Mouse (Mus musculus) ovary, adult 18-20 months (tissue): ENCODE measurements around the gene Olfr90.

Source experiments
- DNase-seq: peaks from one replicate; pipeline ENCODE4 v3.0.0; 2022; ENCODE audit warnings: low spot score, mixed read lengths

Olfr90 gene

DNA sequence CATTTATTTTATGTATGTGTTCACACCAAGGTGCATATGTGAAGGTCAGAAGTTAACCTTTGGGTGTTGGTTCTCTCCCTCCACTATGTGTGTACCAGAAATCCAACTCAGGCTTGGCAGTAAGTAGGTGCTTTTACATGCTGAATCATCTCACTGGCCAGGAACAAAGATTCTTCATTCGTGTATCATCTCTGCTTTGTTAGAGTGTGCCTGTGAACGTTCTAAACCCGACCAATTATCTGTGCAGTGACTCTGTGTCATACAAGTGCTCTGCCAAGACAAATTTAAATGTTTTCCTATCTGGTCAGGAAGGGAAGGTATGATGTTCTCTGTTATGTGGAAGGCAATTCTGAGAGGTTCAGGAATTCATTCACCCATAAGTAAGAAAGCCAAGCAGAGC lies 26.9 kb downstream of the Olfr90 start:
- no peak for DNase-seq

DNA sequence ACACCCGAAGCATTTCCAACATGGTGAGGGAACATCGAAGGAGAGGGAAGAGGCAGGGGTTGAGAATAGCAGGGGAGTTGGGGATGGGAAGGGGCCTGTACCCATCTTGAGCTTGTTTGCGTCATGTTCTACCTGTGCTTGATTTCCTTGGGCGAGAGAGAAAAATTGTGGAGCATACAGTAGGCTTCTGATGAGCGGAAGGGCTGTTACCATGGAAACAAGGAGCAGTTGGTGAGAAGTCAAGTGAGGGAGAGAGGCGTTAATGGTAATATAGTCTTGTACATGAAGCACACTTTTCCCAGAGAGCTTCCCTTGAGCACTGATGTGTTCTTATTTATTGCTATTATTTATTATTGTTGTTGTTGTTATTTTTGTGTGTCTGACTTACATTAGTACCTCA lies 31.3 kb downstream of the Olfr90 start:
- DNase-seq: no peak

DNA sequence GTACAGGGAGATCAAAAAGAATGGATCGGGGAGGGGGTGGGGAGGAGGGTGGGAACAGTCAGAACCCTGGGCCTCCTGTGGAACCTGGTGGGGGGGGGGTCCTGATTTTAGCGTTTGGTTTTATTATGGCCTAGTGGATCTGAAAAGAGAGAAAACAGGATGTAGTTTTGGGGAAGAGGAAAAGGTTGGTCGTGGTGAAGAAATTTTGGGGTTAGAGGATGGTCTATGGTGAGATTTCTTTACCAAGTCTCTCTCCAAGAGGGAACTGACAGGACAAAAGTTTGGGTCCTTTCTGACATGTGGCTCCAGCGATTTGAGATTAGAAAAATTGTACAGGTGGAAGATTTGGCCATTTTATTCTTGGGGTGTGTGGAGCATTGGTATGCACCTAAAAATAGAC lies 36.6 kb downstream of the Olfr90 start:
- DNase-seq: no peak

GRCm38 (mm10) chr17:37050876-37051275 lies 37.4 kb downstream of the Olfr90 start:
- no peak for DNase-seq

DNA sequence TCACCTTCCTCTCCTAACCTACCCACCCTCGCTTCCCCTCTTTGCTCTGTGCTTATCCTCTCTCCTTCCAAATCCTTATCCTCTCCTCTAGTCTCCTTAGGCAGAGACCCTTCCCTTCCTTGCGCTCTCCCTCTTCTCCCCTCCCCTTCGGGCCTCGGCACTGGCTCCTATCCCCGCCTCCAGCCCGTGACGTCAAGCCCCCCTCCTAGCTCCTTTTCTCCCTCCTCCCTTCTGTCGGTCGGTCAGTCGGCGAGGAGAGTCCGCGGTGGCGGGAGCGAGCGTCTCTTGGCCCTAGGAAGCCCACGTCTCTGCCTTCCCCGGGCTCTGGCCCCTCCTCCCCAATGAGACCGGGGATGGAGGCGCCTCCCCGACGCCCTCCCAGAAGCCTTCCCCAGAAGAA lies 37.9 kb downstream of the Olfr90 start:
- peak; percentile 72 for DNase-seq

DNA sequence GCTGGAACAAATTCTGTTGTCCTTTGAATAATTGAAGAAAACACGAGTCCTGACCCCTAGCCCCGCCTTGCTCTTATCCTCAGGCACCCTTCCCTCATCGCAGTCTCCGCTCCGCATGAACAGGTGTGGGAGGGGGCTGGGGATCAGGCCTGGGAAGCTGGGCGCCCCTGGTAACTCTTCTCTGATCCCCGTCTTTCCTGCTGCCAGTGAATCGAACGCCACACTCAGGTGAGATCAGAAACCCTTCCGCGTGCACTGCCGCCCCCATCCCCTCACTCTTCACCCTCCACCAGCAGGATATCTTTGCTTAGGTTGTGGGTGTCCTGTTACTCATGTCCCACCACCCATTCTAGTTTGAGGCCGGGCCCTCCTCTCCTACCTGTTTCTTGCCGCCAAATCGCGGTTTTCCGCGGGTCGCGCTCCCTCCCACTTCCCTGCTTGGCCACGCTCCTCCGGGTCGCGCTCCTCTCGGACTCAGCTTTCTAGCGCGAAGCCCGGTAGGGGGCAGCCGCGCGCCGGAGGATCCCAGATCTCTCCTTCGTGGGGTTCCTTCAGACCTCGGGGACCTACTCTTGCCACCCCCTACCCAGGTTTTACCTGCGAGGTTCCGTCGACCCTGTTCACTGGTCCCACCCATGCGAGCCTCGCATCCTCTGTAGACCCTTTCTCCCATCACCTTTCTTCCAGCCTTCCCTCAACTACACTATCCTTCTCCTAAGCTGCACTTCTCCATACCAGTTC lies 38.6 kb downstream of the Olfr90 start:
- DNase-seq: peak; percentile 35

DNA sequence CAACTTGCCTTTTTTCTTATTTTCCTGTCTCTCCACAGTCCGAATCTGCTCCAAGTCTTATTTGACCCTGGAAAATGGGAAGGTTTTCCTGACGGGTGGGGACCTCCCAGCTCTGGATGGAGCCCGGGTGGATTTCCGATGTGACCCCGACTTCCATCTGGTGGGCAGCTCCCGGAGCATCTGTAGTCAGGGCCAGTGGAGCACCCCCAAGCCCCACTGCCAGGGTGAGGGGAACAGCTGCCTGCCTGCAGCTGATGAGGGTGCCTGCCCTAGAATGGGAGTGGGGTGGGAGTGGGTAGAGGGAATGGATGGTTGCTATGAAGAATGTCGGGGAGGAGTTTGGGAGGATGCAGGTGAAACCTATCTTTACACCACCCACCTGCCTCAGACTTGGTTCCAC lies 39.9 kb downstream of the Olfr90 start:
- DNase-seq: no peak

DNA sequence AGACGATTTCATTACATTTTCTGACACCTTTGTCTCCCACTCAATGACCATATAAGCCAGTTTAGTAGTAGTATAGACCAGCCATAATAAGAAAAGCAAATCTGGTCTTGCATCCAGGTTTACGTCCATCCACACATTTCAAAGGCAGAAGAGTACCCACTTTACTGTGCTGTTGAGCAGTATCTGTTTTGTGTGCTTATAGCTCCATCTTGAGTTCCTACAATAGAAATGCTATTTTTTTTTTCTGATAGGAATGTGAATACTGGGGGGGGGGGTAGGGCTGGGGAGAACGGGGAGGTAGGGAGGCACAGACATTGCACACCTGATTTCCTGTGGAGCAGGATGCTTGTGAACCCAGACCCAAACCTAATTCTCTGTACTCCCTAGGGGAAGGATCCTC lies 40.3 kb downstream of the Olfr90 start:
- no peak for DNase-seq

GRCm38 (mm10) chr17:37047332-37047976 lies 40.8 kb downstream of the Olfr90 start:
- DNase-seq: no peak

DNA sequence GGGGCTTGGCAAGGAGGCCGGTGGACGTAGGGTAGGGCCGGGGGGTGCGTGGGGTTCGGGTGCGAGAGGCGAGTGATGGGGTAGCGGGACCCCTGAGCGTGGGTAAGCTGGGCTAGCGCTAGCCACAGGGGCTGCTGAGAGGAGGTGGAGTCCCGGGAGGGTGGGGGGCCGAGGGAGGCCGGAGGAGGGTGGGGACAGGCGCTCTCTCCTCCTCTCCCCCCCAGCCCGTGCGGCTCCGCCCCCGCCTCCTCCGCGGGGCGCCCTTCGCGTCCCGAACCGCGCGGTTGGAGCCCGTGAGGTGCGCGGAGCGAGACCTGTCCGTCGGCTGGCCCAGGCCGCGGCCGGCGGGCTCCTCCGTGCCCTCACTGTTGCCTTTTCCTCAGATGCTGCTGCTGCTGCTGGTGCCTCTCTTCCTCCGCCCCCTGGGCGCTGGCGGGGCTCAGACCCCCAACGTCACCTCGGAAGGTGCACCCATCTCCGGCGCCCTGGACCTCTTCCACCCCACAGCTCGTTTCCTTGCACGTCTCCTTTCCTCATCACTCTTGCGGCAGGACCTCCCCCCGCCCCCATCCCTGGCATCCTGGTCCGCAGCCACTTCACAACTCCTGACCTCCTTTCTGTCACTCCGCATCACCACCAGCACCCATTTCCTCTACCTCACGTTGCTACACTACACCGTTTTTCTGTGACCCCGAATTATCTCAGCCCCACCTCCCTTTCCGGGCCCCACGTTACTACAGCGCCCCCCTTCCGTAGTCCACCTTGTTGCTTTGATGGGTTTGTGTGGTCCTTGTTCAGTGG lies 41.8 kb downstream of the Olfr90 start:
- DNase-seq: peak; percentile 51

- DNase-seq: peak; percentile 79
These were observed 42.5 kb downstream of the Olfr90 start, which contains the start of gene Gabbr1 for GRCm38 (mm10) chr17:37045611-37046311. Gabbr1 (plus strand) TSS chr17:37045966.

- DNase-seq: no peak
These were observed 43.6 kb downstream of the Olfr90 start for GRCm38 (mm10) chr17:37044651-37045244.

GRCm38 (mm10) chr17:37039127-37039894 lies 49.0 kb downstream of the Olfr90 start:
- DNase-seq: no peak
